Mouse (Mus musculus): ENCODE measurements around the gene Slc46a1.

Slc46a1 gene

DNA sequence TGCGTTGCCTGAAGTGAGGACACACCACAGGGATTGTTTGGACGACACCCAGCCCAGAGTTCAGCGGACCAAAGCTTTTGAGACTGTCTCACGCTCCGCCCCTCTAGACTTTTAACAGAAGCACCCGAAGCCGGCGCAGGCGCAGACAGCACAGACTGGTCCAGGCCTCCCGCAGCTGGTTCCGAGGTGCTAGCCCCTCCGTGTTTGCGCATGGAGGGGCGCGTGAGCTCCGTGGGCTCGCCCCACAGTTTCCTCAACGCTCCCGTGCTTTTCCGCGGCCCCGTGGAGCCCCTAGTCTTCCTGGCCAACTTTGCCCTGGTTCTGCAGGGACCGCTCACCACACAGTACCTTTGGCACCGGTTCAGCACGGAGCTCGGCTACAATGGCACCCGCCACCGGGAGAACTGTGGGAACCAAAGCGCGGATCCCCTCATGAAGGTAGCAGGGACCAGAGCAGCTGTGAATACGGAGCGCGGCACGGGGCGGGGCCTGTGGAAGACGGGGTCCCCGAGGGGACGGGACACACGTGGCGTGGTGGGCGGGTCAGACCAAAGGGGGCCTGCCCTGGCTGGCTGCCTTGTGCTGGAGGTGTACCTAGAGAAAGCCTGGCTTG, at the start of gene Slc46a1:
Gene Slc46a1, plus strand, starts transcription at position 130 of the 613 bp plus-strand sequence.
- DNase-seq: peak; percentile 55

DNA sequence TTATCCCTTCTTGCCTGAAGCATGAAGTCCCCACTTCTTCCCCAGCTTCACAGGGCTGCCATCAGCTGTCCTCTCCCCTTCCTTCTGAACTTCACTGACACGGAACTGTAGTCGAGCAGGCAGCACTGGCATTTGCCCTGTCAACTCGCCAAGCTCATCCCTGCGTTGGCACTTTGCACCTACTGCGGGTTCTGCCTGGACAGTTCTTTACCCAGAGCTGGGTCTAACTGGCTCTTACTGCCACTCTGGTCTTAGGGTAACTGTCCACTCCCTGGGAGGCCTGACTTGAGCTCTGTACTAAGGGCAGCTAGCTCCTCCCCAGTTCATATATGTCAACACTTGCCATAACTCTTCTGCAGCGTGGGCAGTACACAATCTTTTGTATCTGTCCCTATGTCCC, 48.6 kb upstream of the Slc46a1 start:
- no peak for DNase-seq

- DNase-seq: no peak
Observed at GRCm38 (mm10) chr11:78420263-78420889, 45.1 kb upstream of the Slc46a1 start.

DNA sequence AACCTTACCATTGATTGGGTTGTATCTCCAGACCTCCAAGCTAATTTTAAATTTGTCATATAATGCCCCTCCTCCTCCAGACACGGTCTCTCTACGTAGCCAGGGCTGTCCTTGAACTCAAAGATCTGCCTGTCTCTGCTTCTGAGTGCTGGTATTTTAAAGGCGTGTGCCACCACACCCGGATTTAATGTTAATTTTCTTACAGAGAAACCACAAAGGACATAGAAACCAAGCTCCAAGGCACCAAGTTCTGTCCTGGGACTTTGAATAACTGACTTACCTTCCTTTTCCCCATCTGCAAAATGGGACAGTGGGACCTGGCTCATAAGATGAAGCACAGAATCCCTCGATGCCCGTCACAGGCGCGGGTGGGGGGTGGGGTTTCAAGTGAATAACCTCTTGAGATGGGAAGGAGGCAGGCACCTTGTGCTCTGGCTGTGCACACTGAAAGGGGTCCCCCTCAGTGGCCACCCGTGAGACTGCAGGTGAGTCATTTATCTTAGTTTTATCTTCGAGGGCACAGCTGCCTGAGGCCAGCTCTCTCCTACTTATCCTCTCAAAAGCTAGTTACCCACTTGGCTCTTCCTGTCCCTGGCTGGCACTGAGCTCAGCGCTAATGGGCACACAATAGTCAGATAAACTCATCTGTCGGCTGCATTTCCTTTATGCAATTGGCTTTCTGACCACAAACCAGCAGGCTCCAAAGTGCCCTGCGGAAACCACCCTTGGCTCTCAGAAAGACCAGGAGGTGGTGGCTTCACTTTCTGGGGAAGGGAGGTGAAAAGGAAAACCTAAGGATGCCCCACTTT, 44.1 kb upstream of the Slc46a1 start:
- no peak for DNase-seq

DNA sequence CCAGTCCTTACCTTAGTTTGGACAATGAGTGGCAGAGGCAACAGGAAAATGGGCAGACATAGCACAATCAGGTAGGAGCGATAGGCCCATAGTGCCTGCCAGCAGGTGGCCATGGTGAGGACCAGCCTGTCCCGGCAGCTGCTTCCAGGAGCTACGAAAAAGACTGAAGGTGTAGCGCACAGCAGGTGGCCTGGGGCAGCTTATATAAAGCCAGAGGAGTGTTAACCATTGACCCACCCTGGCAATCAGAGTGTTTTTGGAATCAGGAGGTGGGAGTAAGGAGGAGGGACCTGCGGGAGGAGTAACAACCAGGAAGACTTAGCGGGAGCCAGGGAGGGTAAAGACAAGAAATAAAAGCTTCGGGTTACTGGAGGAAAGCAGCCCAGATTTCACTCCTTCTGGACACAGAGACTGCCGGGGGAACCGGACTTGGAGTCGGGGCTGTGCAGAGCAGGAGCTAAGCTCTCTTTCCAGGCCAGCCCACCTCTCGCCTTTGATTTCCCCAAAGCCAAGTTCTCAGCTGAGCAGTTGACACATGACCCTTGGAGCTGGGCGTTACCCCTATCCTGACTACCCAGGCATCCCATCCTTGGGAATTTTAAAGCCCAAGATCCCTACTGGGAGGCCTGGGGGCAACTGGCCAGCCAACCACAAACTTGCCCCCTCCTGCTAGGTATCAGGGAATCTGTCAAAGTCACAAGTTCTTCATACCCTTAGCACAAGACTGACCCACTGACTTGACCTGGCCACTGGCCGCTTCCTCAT, 43.3 kb upstream of the Slc46a1 start, which contains the start of gene Slc13a2:
Gene Slc13a2, minus strand, starts transcription at position 163 of the 765 bp plus-strand sequence.
- DNase-seq: no peak

GRCm38 (mm10) chr11:78424352-78424751, 41.1 kb upstream of the Slc46a1 start:
- DNase-seq: no peak

GRCm38 (mm10) chr11:78425572-78425971, 39.9 kb upstream of the Slc46a1 start:
- DNase-seq: no peak

GRCm38 (mm10) chr11:78427655-78428054, 37.8 kb upstream of the Slc46a1 start:
- no peak for DNase-seq

DNA sequence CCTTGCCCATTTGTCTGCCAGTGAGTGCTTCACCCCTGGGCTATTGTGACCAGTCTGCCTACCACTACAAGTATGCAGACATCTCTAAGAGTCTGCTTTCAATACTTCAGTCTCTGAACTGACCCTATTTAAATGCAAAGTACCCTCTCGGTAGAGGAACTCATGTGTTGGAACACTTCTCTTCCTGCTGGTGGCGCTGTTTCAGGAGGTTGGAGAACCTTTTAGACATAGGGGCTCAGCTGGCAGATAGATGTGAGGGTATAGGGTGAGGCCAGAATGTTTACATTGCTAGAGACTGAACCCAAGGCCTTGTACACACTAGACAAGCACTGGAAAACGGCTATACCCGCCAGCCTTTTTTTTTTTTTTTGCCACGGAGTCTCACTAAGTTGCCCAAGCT, 37.2 kb upstream of the Slc46a1 start:
- DNase-seq: no peak

GRCm38 (mm10) chr11:78430195-78430878, 35.2 kb upstream of the Slc46a1 start:
- no peak for DNase-seq

- no peak for DNase-seq
Observed at GRCm38 (mm10) chr11:78431176-78431575, 34.3 kb upstream of the Slc46a1 start.

- DNase-seq: no peak
Observed at GRCm38 (mm10) chr11:78434052-78434451, 31.4 kb upstream of the Slc46a1 start.

GRCm38 (mm10) chr11:78435776-78436349, 29.6 kb upstream of the Slc46a1 start:
- DNase-seq: no peak

DNA sequence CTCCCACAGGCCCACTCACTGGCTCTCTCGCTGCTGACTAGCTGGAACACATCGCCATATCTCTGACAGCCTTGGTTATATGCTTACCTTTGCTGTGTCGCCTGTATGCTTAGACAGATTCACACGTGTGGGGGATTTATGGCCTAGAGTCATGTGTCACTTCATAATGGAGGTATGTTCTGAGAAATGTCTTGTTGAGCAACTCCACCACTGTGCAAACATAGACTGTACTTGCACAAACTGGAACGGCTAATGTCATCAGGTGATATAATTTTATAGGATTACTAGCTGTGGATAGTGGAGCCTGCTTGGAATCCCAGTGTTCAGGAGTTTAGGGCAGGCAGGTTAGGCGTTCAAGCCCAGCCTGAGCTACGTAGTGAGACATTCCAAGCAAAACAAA, 28.3 kb upstream of the Slc46a1 start:
- no peak for DNase-seq

GRCm38 (mm10) chr11:78438399-78438930, 27.0 kb upstream of the Slc46a1 start:
- no peak for DNase-seq

- no peak for DNase-seq
Observed at GRCm38 (mm10) chr11:78443115-78443514, 22.4 kb upstream of the Slc46a1 start.

DNA sequence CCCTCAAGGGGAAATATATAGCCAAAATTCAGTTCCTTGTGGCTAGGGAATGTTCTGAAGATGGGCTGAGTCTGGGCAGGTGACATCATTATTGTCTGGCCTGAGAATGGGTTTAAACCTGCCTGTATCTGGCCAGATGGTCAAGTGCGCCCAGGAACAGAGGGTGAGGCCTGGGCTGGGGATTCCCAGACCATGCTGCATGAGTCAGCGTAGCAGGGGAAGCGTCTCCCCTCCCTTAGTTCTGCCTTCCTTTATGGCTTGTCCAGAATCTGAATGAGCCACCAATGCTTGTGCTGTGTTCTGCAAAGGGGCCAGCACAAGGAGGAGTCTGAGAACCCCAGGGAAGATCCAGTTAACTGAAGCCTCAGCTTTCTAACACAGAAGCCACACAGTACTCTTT, 18.3 kb upstream of the Slc46a1 start:
- no peak for DNase-seq

GRCm38 (mm10) chr11:78448242-78448641, 17.3 kb upstream of the Slc46a1 start:
- no peak for DNase-seq

- DNase-seq: no peak
Observed at GRCm38 (mm10) chr11:78450337-78450736, 15.2 kb upstream of the Slc46a1 start.

DNA sequence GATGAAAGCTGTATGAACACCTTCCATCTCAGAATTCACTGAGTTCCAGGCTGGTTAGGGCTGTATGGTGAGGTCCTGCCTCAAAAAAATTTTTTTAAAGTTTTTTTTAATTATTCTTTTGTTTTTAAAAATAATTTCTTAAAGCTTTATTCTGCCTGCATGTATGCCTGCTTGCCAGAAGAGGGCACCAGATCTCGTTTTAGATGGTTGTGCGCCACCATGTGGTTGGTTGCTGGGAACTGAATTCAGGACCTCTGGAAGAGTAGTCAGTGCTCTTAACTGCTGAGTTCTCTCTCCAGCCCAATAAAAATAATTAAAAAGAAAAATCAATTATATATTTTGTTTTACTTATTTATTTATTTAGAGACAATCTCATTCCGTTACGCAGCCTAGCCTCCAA, 11.8 kb upstream of the Slc46a1 start:
- no peak for DNase-seq

- no peak for DNase-seq
Observed at GRCm38 (mm10) chr11:78454276-78454675, 11.2 kb upstream of the Slc46a1 start.

GRCm38 (mm10) chr11:78455308-78455707, 10.2 kb upstream of the Slc46a1 start:
- DNase-seq: no peak

All from cerebellum, adult 11-12 months (tissue).